Mouse (Mus musculus) liver, embryonic 14.5 days (tissue): ENCODE results near the gene Fkrp. TPM values are rescaled to one million over a fixed set of nuclear protein-coding genes. Genes with fewer than 3 reads are reported as not detected.

Experiments
- ATAC-seq: fragments of 200-750 bp; cut with Nextera tagmentation; 2 replicates; pipeline ENCODE4 v1.8.0; 2017; ENCODE audit warnings: moderate number of reproducible peaks, mild to moderate bottlenecking, moderate library complexity; ENCODE audit not compliant: insufficient read depth
- DNase-seq, 3 experiments: peaks; one replicate each; pipeline ENCODE4 v3.0.0-alpha.2; 2012 to 2013; ENCODE audit warnings: low read depth in 3 of 3, low spot score in 3 of 3
- H3K27ac ChIP-seq: fragments of 300-500 bp; sonication (generic); 2 replicates; pipeline ENCODE4 v1.5.1; 2014; ENCODE audit warnings: moderate library complexity, mild to moderate bottlenecking, control low read depth, inconsistent platforms
- H3K27me3 ChIP-seq: fragments of 300-500 bp; sonication (generic); 2 replicates; pipeline ENCODE4 v1.6.1; 2014; ENCODE audit warnings: mild to moderate bottlenecking, low read length, moderate library complexity; ENCODE audit not compliant: control insufficient read depth, insufficient read depth
- H3K36me3 ChIP-seq: fragments of 300-500 bp; sonication (generic); replicated peaks from 2 replicates; pipeline ENCODE4 v1.6.1; 2014; ENCODE audit warnings: low read depth; ENCODE audit not compliant: control insufficient read depth, insufficient read depth
- H3K4me1 ChIP-seq, 2 experiments: fragments of 200-500 bp in 1 of 2; fragments of 300-500 bp in 1 of 2; sonication (generic) in 1 of 2; replicated peaks; 2 replicates each; pipeline ENCODE4 v1.6.1; 2012 to 2014; ENCODE audit warnings: antibody characterized with exemption in 1 of 2, inconsistent platforms in 1 of 2, low read length in 1 of 2; ENCODE audit not compliant: control insufficient read depth in 2 of 2, insufficient read depth in 2 of 2
- H3K4me2 ChIP-seq: fragments of 300-500 bp; sonication (generic); 2 replicates; pipeline ENCODE4 v1.6.1; 2014; ENCODE audit warnings: low read depth, mild to moderate bottlenecking, control low read depth, moderate library complexity
- H3K4me3 ChIP-seq, 2 experiments: fragments of 200-500 bp in 1 of 2; fragments of 300-500 bp in 1 of 2; sonication (generic) in 1 of 2; 2 replicates each; pipeline ENCODE4 v1.5.1; 2012 to 2014; ENCODE audit warnings: low read depth in 2 of 2, low read length in 2 of 2, mild to moderate bottlenecking in 2 of 2, control low read depth in 1 of 2, inconsistent platforms in 1 of 2, moderate library complexity in 1 of 2; ENCODE audit not compliant: insufficient read depth in 1 of 2
- H3K9ac ChIP-seq: fragments of 300-500 bp; sonication (generic); replicated peaks from 2 replicates; pipeline ENCODE4 v1.6.1; 2014; ENCODE audit warnings: mild to moderate bottlenecking, control low read depth, moderate library complexity
- H3K9me3 ChIP-seq: fragments of 300-500 bp; sonication (generic); 2 replicates; pipeline ENCODE4 v1.6.1; 2016; ENCODE audit warnings: low read length, mixed read lengths; ENCODE audit not compliant: control insufficient read depth
- CTCF ChIP-seq: IDR thresholded peaks from 2 replicates; pipeline ENCODE4 v1.5.1; 2016; ENCODE audit warnings: antibody characterized with exemption, low read depth, control low read depth
- EP300 ChIP-seq: IDR thresholded peaks from 2 replicates; pipeline ENCODE4 v1.6.1; 2016; ENCODE audit warnings: antibody characterized with exemption, low read depth
- WGBS: fragments of 180-500 bp; shearing (Covaris S2); extraction: QIAGEN DNeasy Blood & Tissue Kit; methylation state at CpG from one replicate; pipeline ENCODE4 v1.1.7; 2014; ENCODE audit not compliant: insufficient replicate concordance; 5-methylcytosine and 5-hydroxymethylcytosine counted together
- polyA plus RNA-seq, 2 experiments: library from polyadenylated mRNA; depleted of rRNA in 1 of 2; stranded (reverse) in 1 of 2; unstranded in 1 of 2; fragments of >200 nt; fragmentation: Nextera tagmentation in 1 of 2; extraction: Ambion mirVana in 1 of 2; gene quantifications; 2 replicates each; pipeline versions ENCODE4 v1.2.1 to v1.2.3; 2012 to 2014

Gene Fkrp
- polyA plus RNA-seq, 2 experiments, result 5.6 to 7.2 TPM

- Histone ChIP-seq H3K4me1 (peaks cover 22 to 24% of the 10 kb centered on the region in 2 experiments), H3K4me3 (peak overlapping the region; percentile 87 to 98), H3K9me3 (no peaks in the 10 kb centered on the region), H3K27me3 (no peaks in the 10 kb centered on the region), H3K4me2 (peak overlapping the region; percentile 86), H3K36me3 (peaks cover 48% of the 10 kb centered on the region), H3K27ac (peak overlapping the region; percentile 94), H3K9ac (peak overlapping the region; percentile 98)
- no peak for DNase-seq
- 0 out of 2 replicates have a peak, but pooled peaks have one; percentile 0 for TF ChIP-seq CTCF
- TF ChIP-seq EP300, result no peak
- WGBS, result 33% methylated on average over 17 of the region's 17 CpGs
- ATAC-seq, result no peak
Observed at GRCm38 (mm10) chr7:16783758-16784415, 32.6 kb downstream of the Fkrp start.

GRCm38 (mm10) chr7:16783224-16783688, 33.3 kb downstream of the Fkrp start:
- Histone ChIP-seq H3K4me1 (peaks cover 22 to 24% of the 10 kb centered on the region in 2 experiments), H3K27ac (peak overlapping the region; percentile 94), H3K27me3 (no peaks in the 10 kb centered on the region), H3K4me2 (peak overlapping the region; percentile 86), H3K4me3 (peak overlapping the region; percentile 87 to 98), H3K36me3 (peaks cover 46% of the 10 kb centered on the region), H3K9me3 (no peaks in the 10 kb centered on the region), H3K9ac (peak overlapping the region; percentile 98)
- ATAC-seq (peak; percentile 90), DNase-seq (peak; percentile 86 to 88 (median 87))
- TF ChIP-seq EP300, result peak; percentile 75; the same call in 1 of the 2 replicates
- TF ChIP-seq CTCF, result 0 out of 2 replicates have a peak, but pooled peaks have one; percentile 2
- WGBS, result 3% methylated on average over 10 of the region's 10 CpGs

GRCm38 (mm10) chr7:16782555-16783125, 33.9 kb downstream of the Fkrp start:
- Histone ChIP-seq H3K27me3 (no peaks in the 10 kb centered on the region), H3K4me2 (peak overlapping the region; percentile 86), H3K9ac (peak overlapping the region; percentile 98), H3K27ac (peak overlapping the region; percentile 94), H3K36me3 (peaks cover 40% of the 10 kb centered on the region), H3K4me1 (peaks cover 22 to 24% of the 10 kb centered on the region in 2 experiments), H3K4me3 (peak overlapping the region; percentile 87 to 98), H3K9me3 (no peaks in the 10 kb centered on the region)
- TF ChIP-seq CTCF, result 0 out of 2 replicates have a peak, but pooled peaks have one; percentile 4
- TF ChIP-seq EP300, result no peak
- DNase-seq (no peak), ATAC-seq (no peak)
- WGBS, result 1% methylated on average over 11 of the region's 11 CpGs

- Histone ChIP-seq H3K4me2 (peak overlapping the region; percentile 86), H3K9ac (peak overlapping the region; percentile 98), H3K27me3 (no peaks in the 10 kb centered on the region), H3K4me1 (peaks cover 22 to 24% of the 10 kb centered on the region in 2 experiments), H3K27ac (peak overlapping the region; percentile 94), H3K9me3 (no peaks in the 10 kb centered on the region), H3K36me3 (peaks cover 34% of the 10 kb centered on the region), H3K4me3 (peak overlapping the region; percentile 87 to 98)
- no peak for DNase-seq
- TF ChIP-seq CTCF (0 out of 2 replicates have a peak, but pooled peaks have one; percentile 10), EP300 (no peak)
- ATAC-seq, result no peak
- WGBS, result under 1% methylated on average over 53 of the region's 60 CpGs
Observed at GRCm38 (mm10) chr7:16781816-16782554, 34.5 kb downstream of the Fkrp start.

GRCm38 (mm10) chr7:16781555-16781815, 35.0 kb downstream of the Fkrp start:
- Histone ChIP-seq H3K4me2 (peak overlapping the region; percentile 86), H3K27ac (peak overlapping the region; percentile 94), H3K27me3 (no peaks in the 10 kb centered on the region), H3K4me3 (peak overlapping the region; percentile 87 to 98), H3K4me1 (peaks cover 22% of the 10 kb centered on the region in 2 experiments), H3K9ac (peak overlapping the region; percentile 98), H3K9me3 (no peaks in the 10 kb centered on the region), H3K36me3 (peaks cover 29% of the 10 kb centered on the region)
- WGBS, result under 1% methylated on average over 10 of the region's 10 CpGs
- TF ChIP-seq CTCF (no peak), EP300 (no peak)
- no peak for DNase-seq
- ATAC-seq, result no peak
